Mouse (Mus musculus): Measurements from ENCODE around the gene Bco2.

GRCm38 (mm10) chr9:50505405-50505804, 49.6 kb downstream of the Bco2 start:
- TF ChIP-seq POU5F1 (IDR thresholded peaks at IDR 0.05; ENCODE audit: borderline replicate concordance, low read length) (no peak), CTCF (conservative IDR thresholded peaks at IDR 0.05; ENCODE audit: low read length) (no peak)

Measured in E14TG2a.4 (cell line).